Mouse (Mus musculus) spleen, adult 2 months (tissue): Measurements from ENCODE around the gene Sspn. TPM values are rescaled to one million over a fixed set of nuclear protein-coding genes. Genes with fewer than 3 reads are reported as not detected.

Experiments used
- DNase-seq, 2 experiments: peaks; one replicate each; pipeline versions ENCODE4 v3.0.0 to v3.0.0-alpha.2; 2012 to 2021; ENCODE audit warnings: low spot score in 2 of 2, low read depth in 1 of 2
- H3K27ac ChIP-seq: fragments of 200-500 bp; 2 replicates; pipeline ENCODE4 v1.5.1; 2012; ENCODE audit warnings: low read length, inconsistent platforms; ENCODE audit not compliant: insufficient read depth
- H3K27me3 ChIP-seq: fragments of 200-500 bp; 2 replicates; pipeline ENCODE4 v1.6.1; 2012; ENCODE audit warnings: mild to moderate bottlenecking, moderate library complexity, low read length, inconsistent platforms; ENCODE audit not compliant: control insufficient read depth, insufficient read depth
- H3K36me3 ChIP-seq: fragments of 200-500 bp; 2 replicates; pipeline ENCODE4 v1.6.1; 2012; ENCODE audit warnings: mild to moderate bottlenecking, low read length, inconsistent platforms; ENCODE audit not compliant: control insufficient read depth, insufficient read depth
- H3K4me1 ChIP-seq: fragments of 200-500 bp; 2 replicates; pipeline ENCODE4 v1.6.1; 2011; ENCODE audit warnings: inconsistent platforms; ENCODE audit not compliant: control insufficient read depth, insufficient read depth, insufficient read length
- H3K4me3 ChIP-seq: fragments of 200-500 bp; 2 replicates; pipeline ENCODE4 v1.5.1; 2011; ENCODE audit warnings: mild to moderate bottlenecking, inconsistent platforms; ENCODE audit not compliant: insufficient read depth, insufficient read length; ENCODE audit errors: extremely low read depth
- CTCF ChIP-seq: fragments of 200-500 bp; IDR thresholded peaks from 2 replicates; pipeline ENCODE4 v1.5.1; 2011; ENCODE audit warnings: mild to moderate bottlenecking, inconsistent platforms; ENCODE audit not compliant: insufficient read depth, insufficient read length, insufficient replicate concordance; ENCODE audit errors: extremely low read depth
- POLR2A ChIP-seq: fragments of 200-500 bp; IDR thresholded peaks from 2 replicates; pipeline ENCODE4 v1.6.1; 2011; ENCODE audit warnings: low read depth, low read length, inconsistent platforms
- WGBS: fragments of 180-500 bp; shearing (Covaris S2); methylation state at CpG from one replicate; pipeline ENCODE4 v1.1.7; 2018; 5-methylcytosine and 5-hydroxymethylcytosine counted together
- polyA plus RNA-seq: library from polyadenylated mRNA; depleted of rRNA; stranded (reverse); fragments of >200 nt; gene quantifications from 2 replicates; pipeline ENCODE4 v1.2.3, GENCODE M21; 2012

Sspn gene
- polyA plus RNA-seq, 1 experiment, result 2.0 TPM

DNA sequence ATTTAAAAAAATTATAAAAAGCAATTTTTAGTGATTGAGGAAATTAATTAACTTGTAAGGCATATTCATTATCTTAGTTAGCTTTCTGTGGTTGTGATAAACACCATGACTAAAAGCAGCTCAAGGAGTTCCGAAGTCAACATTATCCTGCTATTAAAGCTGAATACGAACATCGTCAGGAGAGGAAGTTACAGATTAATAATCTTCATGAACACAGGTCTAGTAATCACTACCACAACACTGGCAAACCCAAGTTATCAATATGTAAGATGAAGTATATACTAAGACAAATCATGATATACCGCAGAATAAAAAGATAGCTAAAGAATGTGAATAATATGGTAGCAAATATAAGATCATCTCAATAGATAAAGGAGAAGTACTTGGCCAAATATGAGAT lies 50.9 kb downstream of the Sspn start:
- Histone ChIP-seq H3K4me1 (no peaks in the 10 kb centered on the region), H3K4me3 (no peak overlapping the region), H3K36me3 (no peaks in the 10 kb centered on the region), H3K27me3 (no peaks in the 10 kb centered on the region), H3K27ac (no peak overlapping the region)
- no peak for DNase-seq
- WGBS, result 93% methylated on average over 4 of the region's 4 CpGs
- TF ChIP-seq POLR2A, result no peak
- TF ChIP-seq CTCF, result no peak

DNA sequence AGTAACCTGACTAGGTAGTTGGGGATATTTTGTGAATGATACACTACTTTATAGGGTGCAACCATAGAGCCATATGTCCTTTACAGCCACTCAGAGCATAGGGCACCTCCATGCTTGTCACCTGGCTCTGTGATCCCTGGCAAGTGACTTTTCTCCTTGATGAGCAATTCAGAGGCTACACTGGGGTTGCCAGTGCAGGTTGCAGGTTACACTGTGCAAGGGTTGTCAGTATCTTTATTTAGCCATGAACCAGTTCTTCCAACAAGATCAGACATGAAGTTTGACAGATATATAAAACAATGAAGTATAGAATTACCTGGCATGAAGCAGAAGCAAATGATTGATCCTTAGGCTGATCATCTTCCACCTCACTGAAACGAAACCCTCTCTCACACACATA lies 59.1 kb downstream of the Sspn start:
- H3K4me1 ChIP-seq, result peaks cover 8% of the 10 kb centered on the region
- no peaks in the 10 kb centered on the region for H3K27me3 ChIP-seq
- WGBS, result 93% methylated on average over 1 of the region's 1 CpGs
- no peak overlapping the region for H3K4me3 ChIP-seq
- H3K27ac ChIP-seq, result no peak overlapping the region
- DNase-seq, result no peak
- H3K36me3 ChIP-seq, result no peaks in the 10 kb centered on the region
- TF ChIP-seq POLR2A (no peak), CTCF (no peak)

DNA sequence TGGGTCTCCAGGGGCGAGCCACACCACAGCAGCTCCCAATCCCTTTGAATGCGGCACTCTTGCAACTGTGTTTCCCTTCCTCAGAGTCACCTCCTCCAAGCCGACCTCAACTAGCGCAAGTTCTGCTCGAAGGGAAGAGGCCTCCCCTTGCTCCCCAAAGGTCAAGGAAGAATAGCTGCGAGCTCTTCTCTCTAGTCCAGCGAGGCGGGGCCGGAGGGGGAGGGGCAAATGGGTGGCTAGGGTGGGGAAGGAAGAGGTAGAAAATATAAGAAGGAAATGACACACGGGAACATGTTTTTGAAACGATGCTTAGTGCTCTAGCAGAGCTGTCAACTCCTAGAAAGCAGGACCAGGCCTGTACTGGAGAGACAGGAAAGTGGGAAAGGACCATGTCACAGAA lies 61.1 kb downstream of the Sspn start:
- Histone ChIP-seq H3K4me1 (peaks cover 8% of the 10 kb centered on the region), H3K27me3 (no peaks in the 10 kb centered on the region), H3K4me3 (no peak overlapping the region), H3K36me3 (no peaks in the 10 kb centered on the region), H3K27ac (peak overlapping the region; percentile 20; the same call in 1 of the 2 replicates)
- WGBS, result 54% methylated on average over 11 of the region's 11 CpGs
- TF ChIP-seq CTCF (no peak), POLR2A (no peak)
- no peak for DNase-seq

- Histone ChIP-seq H3K27ac (peak overlapping the region; percentile 20; the same call in 1 of the 2 replicates), H3K4me3 (no peak overlapping the region), H3K4me1 (peaks cover 8% of the 10 kb centered on the region), H3K36me3 (no peaks in the 10 kb centered on the region), H3K27me3 (no peaks in the 10 kb centered on the region)
- DNase-seq, result peak in 1 of 2 experiments; percentile 38
- 48% methylated on average over 10 of the region's 10 CpGs for WGBS
- TF ChIP-seq CTCF, result no peak
- TF ChIP-seq POLR2A, result no peak
Observed at GRCm38 (mm10) chr6:145992985-145993384, 61.5 kb downstream of the Sspn start.

DNA sequence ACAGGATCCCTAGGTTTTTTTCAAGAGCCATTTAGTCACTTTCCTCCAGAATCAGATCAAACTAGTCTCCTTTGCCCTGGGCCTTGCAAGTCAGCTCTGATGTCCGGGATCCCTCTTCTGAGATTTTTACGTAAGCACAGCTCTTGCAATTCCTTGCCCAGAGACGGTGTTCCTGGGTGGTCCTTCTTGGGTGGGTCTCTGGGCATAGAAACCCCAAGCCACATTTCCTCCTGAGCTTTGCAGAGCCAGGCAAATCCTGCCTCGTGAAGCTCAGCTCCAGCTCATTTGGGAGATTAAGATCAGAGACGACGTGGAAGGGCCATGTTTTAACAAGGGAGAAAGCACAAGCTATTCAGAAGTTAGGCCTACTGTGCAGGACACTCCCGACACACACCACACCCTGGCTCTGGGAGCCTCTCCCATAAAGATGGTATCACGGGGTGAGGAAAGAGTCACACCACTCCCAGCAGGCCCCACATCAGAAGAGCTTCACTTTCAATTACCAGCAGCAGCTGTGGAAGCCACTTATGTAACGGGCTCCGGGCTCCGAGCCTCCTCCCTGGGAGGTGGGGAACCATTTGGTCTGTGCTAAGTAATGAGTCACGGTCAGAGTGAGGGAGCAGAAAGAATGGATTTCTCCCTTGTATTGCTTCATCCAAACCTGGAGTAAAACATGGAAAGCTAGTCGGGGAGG lies 67.0 kb downstream of the Sspn start:
- Histone ChIP-seq H3K27ac (no peak overlapping the region), H3K36me3 (no peaks in the 10 kb centered on the region), H3K4me1 (no peaks in the 10 kb centered on the region), H3K4me3 (no peak overlapping the region), H3K27me3 (no peaks in the 10 kb centered on the region)
- TF ChIP-seq CTCF, result no peak
- TF ChIP-seq POLR2A, result no peak
- DNase-seq, result no peak
- 69% methylated on average over 13 of the region's 13 CpGs for WGBS

GRCm38 (mm10) chr6:146000767-146001166 lies 69.3 kb downstream of the Sspn start:
- Histone ChIP-seq H3K27me3 (no peaks in the 10 kb centered on the region), H3K4me3 (no peak overlapping the region), H3K27ac (no peak overlapping the region), H3K36me3 (no peaks in the 10 kb centered on the region), H3K4me1 (peaks cover 11% of the 10 kb centered on the region; the same call in 1 of the 2 replicates)
- DNase-seq, result no peak
- TF ChIP-seq POLR2A, result no peak
- no peak for TF ChIP-seq CTCF
- 86% methylated on average over 1 of the region's 1 CpGs for WGBS
